Comparison of ENCODE assay signal across 15 mouse cellular contexts in genomic region chr16:75465420-75465975, GRCm38 (mm10).
"Had no signal": no experiment of that assay in that cellular context is flagged by ENCODE, and none has a peak within 500 bp of the region (broad histone marks: within the 10 kb centered on the region; RNA-seq: fewer than 3 reads in every experiment).

No protein-coding gene starts in this region.

- H3K4me1 ChIP-seq: limb, embryonic 10.5 days; liver, embryonic 15.5 days; midbrain, embryonic 10.5 days; neural tube, embryonic 15.5 days had no signal

- DNase-seq: kidney, adult 11 months; kidney, adult 9 months; kidney, postnatal 4 days; lung, embryonic 14.5 days; lung, postnatal 10 days; lung, postnatal 4 days; midbrain, embryonic 14.5 days; thymus, postnatal 36 days had no signal

- H3K27ac ChIP-seq: kidney, postnatal 0 days; limb, embryonic 10.5 days; liver, embryonic 15.5 days; midbrain, embryonic 10.5 days; neural tube, embryonic 15.5 days had no signal

- H3K27me3 ChIP-seq: liver, embryonic 15.5 days; neural tube, embryonic 15.5 days had no signal

- H3K9ac ChIP-seq: liver, embryonic 15.5 days; lung, embryonic 14.5 days; neural tube, embryonic 15.5 days had no signal

- H3K4me2 ChIP-seq: liver, embryonic 11.5 days; liver, embryonic 15.5 days; lung, embryonic 14.5 days; neural tube, embryonic 15.5 days had no signal

- H3K36me3 ChIP-seq: limb, embryonic 10.5 days; liver, embryonic 15.5 days; midbrain, embryonic 10.5 days; neural tube, embryonic 15.5 days had no signal

- H3K9me3 ChIP-seq: limb, embryonic 10.5 days; liver, embryonic 15.5 days; midbrain, embryonic 10.5 days; neural tube, embryonic 15.5 days had no signal

- H3K4me3 ChIP-seq: limb, embryonic 10.5 days; liver, embryonic 15.5 days; midbrain, embryonic 10.5 days; myocyte; neural tube, embryonic 15.5 days had no signal
